In genomic region chr5:9449570-9449969, GRCm38 (mm10) we compare ENCODE assay signal across 10 mouse cellular contexts.
DNase-seq lines count a peak whose midpoint lies in the region; ATAC-seq and TF ChIP-seq lines count a peak whose summit lies in the region.
"Had no signal": no experiment of that assay in that cellular context is flagged by ENCODE, and none has a peak within 500 bp of the region (broad histone marks: within the 10 kb centered on the region; RNA-seq: fewer than 3 reads in every experiment).

No protein-coding gene starts in this region.

- H3K4me1 ChIP-seq in liver, embryonic 11.5 days (replicated peaks; ENCODE audit: control insufficient read depth, insufficient read depth, low read length), result no peaks in the 10 kb centered on the region
- H3K4me1 ChIP-seq: embryonic facial prominence, embryonic 15.5 days had no signal

- DNase-seq in kidney, postnatal 10 days, result peak; percentile 19
- no peak for DNase-seq in kidney, adult 18-20 months
- DNase-seq in brain, embryonic 14.5 days (ENCODE audit: low read depth), result peak; percentile 75
- DNase-seq in layer of hippocampus, adult 9-11 months, result peak; percentile 9
- peak; percentile 12 for DNase-seq in right cerebral cortex, postnatal 25 days
- DNase-seq in embryo, embryonic 9.5 days (ENCODE audit: extremely low spot score), result no peak
- no peak for DNase-seq in heart, postnatal 4 days
- DNase-seq in liver, embryonic 11.5 days (ENCODE audit: low spot score), result no peak

- H3K9ac ChIP-seq in liver, embryonic 11.5 days (ENCODE audit: low read depth, low read length), result no peak overlapping the region
- H3K9ac ChIP-seq: embryonic facial prominence, embryonic 15.5 days had no signal

- no peaks in the 10 kb centered on the region for H3K27me3 ChIP-seq in liver, embryonic 11.5 days (replicated peaks; ENCODE audit: control insufficient read depth, insufficient read depth, low read length)
- H3K27me3 ChIP-seq: embryonic facial prominence, embryonic 15.5 days had no signal

- peak; percentile 55; the same call in 1 of the 2 replicates for TF ChIP-seq CTCF in brain, embryonic 14.5 days (IDR thresholded peaks at IDR 0.05; ENCODE audit: borderline replicate concordance, extremely low read depth, insufficient read depth, insufficient read length)

- 78% methylated on average over 5 of the region's 5 CpGs for WGBS in liver, embryonic 11.5 days

- ATAC-seq in liver, embryonic 11.5 days (replicated peaks; ENCODE audit: low FRiP score), result no peak

- no peak overlapping the region for H3K4me3 ChIP-seq in liver, embryonic 11.5 days (ENCODE audit: low read depth, low read length)
- H3K4me3 ChIP-seq: embryonic facial prominence, embryonic 15.5 days; myocyte had no signal

- no peak overlapping the region for H3K27ac ChIP-seq in liver, embryonic 11.5 days (ENCODE audit: low read depth, low read length)
- H3K27ac ChIP-seq: embryonic facial prominence, embryonic 15.5 days had no signal

- no peak overlapping the region for H3K4me2 ChIP-seq in liver, embryonic 11.5 days
- H3K4me2 ChIP-seq: embryonic facial prominence, embryonic 15.5 days had no signal

- TF ChIP-seq POLR2A in brain, embryonic 14.5 days (IDR thresholded peaks at IDR 0.05; ENCODE audit: borderline replicate concordance, extremely low read depth, insufficient read depth, insufficient read length, poor library complexity, severe bottlenecking), result no peak

- H3K9me3 ChIP-seq in liver, embryonic 11.5 days (ENCODE audit: control insufficient read depth, low read length), result no peaks in the 10 kb centered on the region
- H3K9me3 ChIP-seq: embryonic facial prominence, embryonic 15.5 days had no signal

- no peaks in the 10 kb centered on the region for H3K36me3 ChIP-seq in liver, embryonic 11.5 days (ENCODE audit: control insufficient read depth, insufficient read depth, low read length)
- H3K36me3 ChIP-seq: embryonic facial prominence, embryonic 15.5 days had no signal

Comparison
In these comparisons a context has a peak if more than half of its experiments do, and no peak if none do; other contexts are left out.
1. DNase-seq: peak in kidney, postnatal 10 days (single experiment), brain, embryonic 14.5 days (single experiment), layer of hippocampus, adult 9-11 months (single experiment) and right cerebral cortex, postnatal 25 days (single experiment); none in kidney, adult 18-20 months (single experiment), embryo, embryonic 9.5 days (single experiment), heart, postnatal 4 days (single experiment) and liver, embryonic 11.5 days (single experiment).